Mouse (Mus musculus) myocyte (in vitro differentiated cells): ENCODE measurements around the gene Snurf. TPM values are rescaled to one million over a fixed set of nuclear protein-coding genes. Genes with fewer than 3 reads are reported as not detected.

Experiments used
- H3K27me3 ChIP-seq: one replicate; pipeline ENCODE4 v1.6.1; 2011; ENCODE audit not compliant: control insufficient read depth, insufficient read depth, insufficient read length
- H3K36me3 ChIP-seq: one replicate; pipeline ENCODE4 v1.6.1; 2011; ENCODE audit not compliant: control insufficient read depth, insufficient read depth
- H3K4me2 ChIP-seq: one replicate; pipeline ENCODE4 v1.6.1; 2011; ENCODE audit warnings: low read depth, control low read depth
- H3K4me3 ChIP-seq: one replicate; pipeline ENCODE4 v1.5.1; 2011; ENCODE audit warnings: mild to moderate bottlenecking, control low read depth, moderate library complexity
- H3K79me2 ChIP-seq: one replicate; pipeline ENCODE4 v1.6.1; 2011; ENCODE audit not compliant: control insufficient read depth, insufficient read depth
- H3ac ChIP-seq: one replicate; pipeline ENCODE4 v1.6.1; 2011; ENCODE audit not compliant: control insufficient read depth, insufficient read length
- CEBPB ChIP-seq: IDR thresholded peaks from 2 replicates; pipeline ENCODE4 v1.6.1; 2011; ENCODE audit warnings: mild to moderate bottlenecking, moderate library complexity; ENCODE audit not compliant: poor library complexity, insufficient read depth, severe bottlenecking
- E2F4 ChIP-seq: IDR thresholded peaks from one replicate; pipeline ENCODE4 v1.6.1; 2011; ENCODE audit warnings: mild to moderate bottlenecking, control low read depth, moderate library complexity; ENCODE audit not compliant: insufficient read depth
- MAX ChIP-seq: IDR thresholded peaks from one replicate; pipeline ENCODE4 v1.6.1; 2011; ENCODE audit warnings: low read depth, mild to moderate bottlenecking, control low read depth
- MYOD1 ChIP-seq, 3 experiments: IDR thresholded peaks; one replicate each; pipeline ENCODE4 v1.6.1; 2011; ENCODE audit warnings: control low read depth in 2 of 3, low read depth in 2 of 3, mild to moderate bottlenecking in 2 of 3, moderate library complexity in 1 of 3; ENCODE audit not compliant: insufficient read length in 2 of 3, control insufficient read depth in 1 of 3
- MYOG ChIP-seq, 3 experiments: IDR thresholded peaks; one replicate each; pipeline ENCODE4 v1.6.1; 2011; ENCODE audit warnings: control low read depth in 2 of 3, low read depth in 2 of 3, mild to moderate bottlenecking in 2 of 3; ENCODE audit not compliant: insufficient read length in 2 of 3, control insufficient read depth in 1 of 3, insufficient read depth in 1 of 3
- POLR2A ChIP-seq: IDR thresholded peaks from one replicate; pipeline ENCODE4 v1.6.1; 2011; ENCODE audit warnings: low read depth, mild to moderate bottlenecking, control low read depth, moderate library complexity; ENCODE audit not compliant: insufficient read length
- POLR2AphosphoS2 ChIP-seq: IDR thresholded peaks from one replicate; pipeline ENCODE4 v1.6.1; 2011; ENCODE audit warnings: low read depth, control low read depth; ENCODE audit not compliant: insufficient read length
- REST ChIP-seq: IDR thresholded peaks from one replicate; pipeline ENCODE4 v1.6.1; 2011; ENCODE audit warnings: mild to moderate bottlenecking, control low read depth, moderate library complexity; ENCODE audit not compliant: insufficient read depth, insufficient read length
- SRF ChIP-seq: IDR thresholded peaks from one replicate; pipeline ENCODE4 v1.6.1; 2011; ENCODE audit warnings: low read depth; ENCODE audit not compliant: control insufficient read depth, insufficient read length
- TCF12 ChIP-seq: IDR thresholded peaks from one replicate; pipeline ENCODE4 v1.6.1; 2011; ENCODE audit warnings: mild to moderate bottlenecking, control low read depth; ENCODE audit not compliant: poor library complexity, insufficient read depth, severe bottlenecking
- TCF3 ChIP-seq: IDR thresholded peaks from one replicate; pipeline ENCODE4 v1.6.1; 2011; ENCODE audit warnings: low read depth, control low read depth; ENCODE audit not compliant: insufficient read length
- USF1 ChIP-seq: IDR thresholded peaks from one replicate; pipeline ENCODE4 v1.6.1; 2011; ENCODE audit warnings: low read depth, mild to moderate bottlenecking, control low read depth, moderate library complexity
- polyA plus RNA-seq: library from polyadenylated mRNA; unstranded; fragments of >200 nt; fragmentation: generic; extraction: Trizol; gene quantifications from one replicate; pipeline ENCODE4 v1.2.1, GENCODE M21; 2012; ENCODE audit warnings: missing spikeins

Gene Snurf
- polyA plus RNA-seq, result not detected

- H3K4me2 ChIP-seq, result peak within 1 kb of the TSS; percentile 48
- H3ac ChIP-seq, result no peak within 1 kb of the TSS
- H3K27me3 ChIP-seq, result no peaks in the 10 kb centered on the region
- peak within 1 kb of the TSS; percentile 35 for H3K4me3 ChIP-seq
- no peaks in the 10 kb centered on the region for H3K36me3 ChIP-seq
- TF ChIP-seq TCF12 (no peak), POLR2A (peak; percentile 50)
- no peaks in the 10 kb centered on the region for H3K79me2 ChIP-seq
Observed at GRCm38 (mm10) chr7:60004606-60005330, at the start of gene Snurf, which contains the start of gene Gm38393. TSS of gene Snurf (minus strand) at chr7:60005049. TSS of gene Gm38393 (minus strand) at chr7:60005064.

- no peaks in the 10 kb centered on the region for H3K79me2 ChIP-seq
- H3K4me2 ChIP-seq, result no peak overlapping the region
- H3K36me3 ChIP-seq, result no peaks in the 10 kb centered on the region
- TF ChIP-seq REST, result no peak
- TF ChIP-seq USF1, result no peak
- no peak for TF ChIP-seq MYOG (IDR thresholded peaks at IDR 0.05; ENCODE audit: control insufficient read depth in 1 of 3, insufficient read depth in 1 of 3, insufficient read length in 2 of 3, low read depth in 2 of 3)
- TF ChIP-seq SRF, result no peak
- no peak for TF ChIP-seq POLR2A
- no peak for TF ChIP-seq MAX
- H3K27me3 ChIP-seq, result no peaks in the 10 kb centered on the region
- H3K4me3 ChIP-seq, result no peak overlapping the region
- H3ac ChIP-seq, result no peak overlapping the region
Observed at GRCm38 (mm10) chr7:60047481-60048201, 42.8 kb upstream of the Snurf start.

GRCm38 (mm10) chr7:60013186-60013585, 8.3 kb upstream of the Snurf start:
- no peaks in the 10 kb centered on the region for H3K36me3 ChIP-seq
- H3K27me3 ChIP-seq, result no peaks in the 10 kb centered on the region
- H3K4me2 ChIP-seq, result no peak overlapping the region
- TF ChIP-seq SRF, result no peak
- TF ChIP-seq MAX, result no peak
- no peak for TF ChIP-seq USF1
- TF ChIP-seq E2F4, result no peak
- no peak for TF ChIP-seq REST
- no peak for TF ChIP-seq MYOG (IDR thresholded peaks at IDR 0.05; ENCODE audit: control insufficient read depth in 1 of 3, insufficient read depth in 1 of 3, insufficient read length in 2 of 3, low read depth in 2 of 3)
- TF ChIP-seq POLR2A, result no peak
- no peak overlapping the region for H3K4me3 ChIP-seq
- H3ac ChIP-seq, result no peak overlapping the region
- no peaks in the 10 kb centered on the region for H3K79me2 ChIP-seq

- TF ChIP-seq CEBPB (no peak), E2F4 (no peak), POLR2AphosphoS2 (no peak), REST (no peak), USF1 (no peak), TCF12 (no peak), MYOD1 (IDR thresholded peaks at IDR 0.05; ENCODE audit: control insufficient read depth in 1 of 3, insufficient read length in 2 of 3, low read depth in 2 of 3) (no peak), SRF (no peak), MAX (no peak), POLR2A (no peak), TCF3 (no peak), MYOG (IDR thresholded peaks at IDR 0.05; ENCODE audit: control insufficient read depth in 1 of 3, insufficient read depth in 1 of 3, insufficient read length in 2 of 3, low read depth in 2 of 3) (no peak)
- H3K4me3 ChIP-seq, result no peak overlapping the region
- no peaks in the 10 kb centered on the region for H3K79me2 ChIP-seq
- no peaks in the 10 kb centered on the region for H3K36me3 ChIP-seq
- H3K27me3 ChIP-seq, result no peaks in the 10 kb centered on the region
- no peak overlapping the region for H3K4me2 ChIP-seq
- no peak overlapping the region for H3ac ChIP-seq
Observed at GRCm38 (mm10) chr7:60007727-60008360, 3.0 kb upstream of the Snurf start.

GRCm38 (mm10) chr7:60006262-60006661, 1.4 kb upstream of the Snurf start:
- no peaks in the 10 kb centered on the region for H3K36me3 ChIP-seq
- no peaks in the 10 kb centered on the region for H3K27me3 ChIP-seq
- no peak overlapping the region for H3ac ChIP-seq
- TF ChIP-seq MAX (no peak), MYOD1 (IDR thresholded peaks at IDR 0.05; ENCODE audit: control insufficient read depth in 1 of 3, insufficient read length in 2 of 3, low read depth in 2 of 3) (no peak), REST (no peak), POLR2AphosphoS2 (no peak), E2F4 (no peak), TCF12 (no peak), TCF3 (no peak), CEBPB (no peak), MYOG (IDR thresholded peaks at IDR 0.05; ENCODE audit: control insufficient read depth in 1 of 3, insufficient read depth in 1 of 3, insufficient read length in 2 of 3, low read depth in 2 of 3) (no peak), USF1 (no peak), POLR2A (no peak), SRF (no peak)
- H3K79me2 ChIP-seq, result no peaks in the 10 kb centered on the region
- H3K4me2 ChIP-seq, result no peak overlapping the region
- no peak overlapping the region for H3K4me3 ChIP-seq
